Mouse (Mus musculus): ENCODE measurements around the gene S100a3.

Gene S100a3

DNA sequence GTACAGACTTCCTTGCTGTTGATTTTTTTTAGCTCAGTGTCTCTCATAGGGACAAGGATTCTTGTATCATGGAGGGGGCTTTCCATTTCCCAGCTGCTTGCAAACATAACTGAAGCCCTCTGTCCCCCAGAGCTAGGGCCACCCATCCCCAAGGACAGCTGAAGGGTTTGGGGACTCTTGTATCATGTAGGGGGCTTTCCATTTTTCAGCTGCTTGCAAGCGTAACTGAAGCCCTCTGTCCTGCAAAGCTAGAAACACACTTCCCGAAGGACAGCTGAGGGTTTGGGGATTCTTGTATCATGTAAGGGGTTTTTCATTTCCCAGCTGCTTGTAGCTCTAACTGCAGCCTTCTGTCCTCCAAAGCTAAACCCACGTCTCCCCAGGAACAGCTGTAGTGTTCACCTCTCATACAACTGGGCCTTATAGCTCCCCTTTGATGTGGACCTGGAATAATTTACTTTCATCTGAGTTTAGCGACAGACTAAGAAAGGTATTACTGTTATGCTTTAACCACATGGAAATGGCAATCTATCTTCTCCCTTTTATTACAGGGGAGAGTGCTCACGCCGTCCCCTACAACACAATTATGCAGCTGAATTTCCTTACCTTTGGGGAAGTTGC, at the start of gene S100a3:
Gene S100a3 (plus strand): TSS at position 571 of the 621 bp plus-strand sequence.
- DNase-seq (ENCODE audit: low spot score in 2 of 2), result no peak

DNA sequence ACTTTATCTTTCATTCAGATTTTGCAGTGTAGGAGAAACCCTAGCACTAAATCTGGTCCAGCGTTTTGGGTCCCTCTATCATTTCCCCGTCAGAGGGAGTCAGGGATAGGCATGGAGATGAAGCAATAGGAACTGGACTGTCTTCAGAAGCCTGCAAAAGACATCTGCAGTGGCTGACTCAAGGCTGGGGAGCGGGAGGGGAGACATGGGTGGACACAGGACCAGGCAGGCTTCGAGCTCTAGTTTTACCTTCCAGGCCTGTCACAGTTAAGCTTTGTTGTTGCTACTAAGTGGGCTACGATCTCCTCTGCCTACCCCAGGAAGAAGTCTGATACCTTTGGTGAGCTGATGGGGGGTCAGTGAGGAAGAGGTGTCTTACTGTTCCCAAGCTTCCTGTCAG, 48.1 kb upstream of the S100a3 start:
- DNase-seq (ENCODE audit: low spot score in 2 of 2), result no peak

DNA sequence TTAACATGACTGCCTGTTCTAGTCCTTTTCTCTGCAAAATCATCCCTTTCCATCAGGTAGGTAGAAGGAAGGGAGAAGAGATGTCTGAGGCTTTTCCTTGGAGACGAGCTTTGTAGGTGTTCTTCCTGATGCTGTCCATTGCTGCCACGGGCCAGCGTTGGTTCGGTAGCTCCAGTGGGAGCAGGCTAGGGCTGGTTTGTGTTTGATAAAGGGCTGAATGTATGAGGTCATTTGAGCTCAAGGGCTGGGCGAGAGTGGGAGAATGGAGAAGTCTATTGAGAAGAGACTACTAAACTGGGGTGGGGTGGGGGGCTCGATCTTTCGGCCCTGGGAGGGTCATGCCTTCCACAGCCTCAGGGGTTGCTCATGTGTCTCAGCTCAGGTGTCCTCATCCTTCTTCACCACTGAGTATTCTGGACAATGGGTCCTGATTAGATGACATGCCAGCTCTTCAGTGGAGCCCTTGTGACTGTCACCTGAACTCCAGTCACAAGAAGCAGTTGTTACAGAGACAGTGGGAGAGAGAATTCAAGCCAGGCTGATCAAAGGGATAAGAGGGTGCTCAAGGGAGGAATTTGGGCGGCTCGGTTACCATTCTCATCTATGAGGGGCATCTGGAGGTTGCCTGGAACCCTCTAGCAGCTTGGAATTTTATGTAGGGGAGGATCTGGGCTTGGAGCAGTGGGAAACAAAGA, 47.3 kb upstream of the S100a3 start:
- DNase-seq (ENCODE audit: low spot score in 2 of 2), result no peak

DNA sequence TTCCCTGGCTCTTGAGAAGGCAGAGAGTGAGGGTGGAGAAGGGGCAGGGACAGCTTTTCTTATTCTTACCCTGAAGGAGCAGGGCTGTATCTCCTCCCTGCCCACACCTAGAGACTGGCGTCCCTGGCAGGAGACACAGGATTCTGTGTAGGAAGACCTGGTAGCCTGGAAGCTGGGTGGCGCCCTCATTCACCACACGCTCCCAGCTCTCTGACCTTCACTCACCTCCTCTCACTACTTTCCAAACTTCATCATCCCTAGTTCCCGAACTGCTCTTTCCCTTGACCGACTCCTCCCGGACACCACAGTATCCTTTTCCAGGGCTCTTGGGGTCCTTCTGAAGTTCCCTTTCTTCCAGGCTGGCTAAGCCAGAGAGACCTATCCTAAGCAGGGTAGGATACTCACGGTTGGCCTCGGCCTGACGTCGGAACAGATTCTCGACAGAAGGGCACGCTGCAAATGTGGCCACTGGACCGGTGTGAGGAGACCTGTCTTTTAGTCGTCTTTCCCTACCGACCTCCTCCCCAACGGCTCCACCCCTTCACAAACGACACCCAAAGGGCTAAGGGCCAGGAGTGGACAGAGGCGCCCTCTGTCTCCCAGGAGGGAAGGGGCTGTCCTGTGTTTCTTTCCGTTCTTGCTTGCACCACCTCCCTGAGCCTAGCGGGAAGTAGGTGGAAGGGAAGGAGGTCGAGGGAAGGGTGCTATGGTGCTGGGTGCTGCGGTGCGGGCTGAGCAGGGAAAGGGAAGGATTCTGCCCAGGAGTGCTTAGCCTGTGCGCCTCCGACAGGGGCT, 46.4 kb upstream of the S100a3 start, which contains the start of the genes S100a1 and S100a13:
Gene S100a1 (minus strand): TSS at position 597 of the 795 bp plus-strand sequence.
Gene S100a13 (plus strand): TSS at position 640 of the 795 bp plus-strand sequence.
- peak; percentile 68 to 85 for DNase-seq (ENCODE audit: low spot score in 2 of 2)

DNA sequence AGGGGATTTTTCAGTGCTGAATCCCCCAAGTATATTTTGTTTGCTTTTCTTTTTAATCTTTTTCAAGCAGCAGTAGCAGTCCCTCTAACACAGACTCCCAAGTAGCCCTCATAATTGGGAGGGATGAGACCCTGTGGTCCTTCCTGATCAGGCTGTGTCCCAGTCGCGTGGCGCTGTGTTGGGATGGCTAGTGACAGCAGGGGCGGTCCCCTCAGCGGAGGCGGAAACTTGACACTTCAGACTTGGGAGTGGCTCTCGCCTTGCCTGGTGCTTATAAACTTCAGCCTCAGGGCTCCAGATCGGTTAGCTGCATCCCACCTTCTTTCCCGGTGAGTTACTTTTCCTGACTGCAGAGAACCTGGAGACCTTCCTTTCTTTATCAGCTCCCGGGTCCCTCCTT, 45.7 kb upstream of the S100a3 start:
- DNase-seq (ENCODE audit: low spot score in 2 of 2), result peak in 1 of 2 experiments; percentile 82

DNA sequence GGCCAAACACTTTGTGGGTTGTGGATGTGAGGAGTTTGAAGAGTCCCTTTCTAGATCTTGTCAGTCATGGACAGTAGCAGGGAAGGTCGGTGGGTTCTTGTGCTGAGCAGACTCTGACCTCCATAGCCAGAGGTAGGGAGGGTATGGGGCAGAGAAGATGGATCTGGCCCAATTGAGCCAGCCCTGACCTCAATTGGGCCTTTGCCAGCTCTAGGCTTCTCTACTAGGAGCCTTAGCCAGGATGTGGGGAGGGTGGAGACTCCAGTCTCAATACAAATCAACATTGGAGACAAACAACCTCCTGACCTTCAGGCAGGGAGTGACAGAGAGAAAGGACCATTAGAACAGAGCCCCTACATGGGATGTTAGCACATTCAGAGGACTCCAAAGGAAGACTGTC, 45.1 kb upstream of the S100a3 start:
- DNase-seq (ENCODE audit: low spot score in 2 of 2), result peak in 1 of 2 experiments; percentile 38

DNA sequence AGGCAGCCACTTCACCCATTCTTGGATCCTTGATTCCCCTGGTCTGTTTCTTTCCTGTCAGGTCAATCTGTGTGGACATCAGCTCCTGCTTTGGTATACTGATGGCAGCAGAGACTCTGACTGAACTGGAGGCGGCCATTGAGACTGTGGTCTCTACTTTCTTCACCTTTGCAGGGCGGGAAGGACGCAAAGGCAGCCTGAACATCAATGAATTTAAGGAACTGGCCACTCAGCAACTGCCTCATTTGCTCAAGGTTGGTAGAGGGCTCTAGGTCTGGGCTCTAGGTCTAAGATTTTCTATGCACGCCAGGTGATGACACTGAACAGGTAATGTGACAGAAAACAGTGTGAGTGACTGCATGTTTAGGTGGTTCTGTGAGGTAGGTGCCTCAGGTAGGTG, 44.6 kb upstream of the S100a3 start:
- no peak for DNase-seq (ENCODE audit: low spot score in 2 of 2)

DNA sequence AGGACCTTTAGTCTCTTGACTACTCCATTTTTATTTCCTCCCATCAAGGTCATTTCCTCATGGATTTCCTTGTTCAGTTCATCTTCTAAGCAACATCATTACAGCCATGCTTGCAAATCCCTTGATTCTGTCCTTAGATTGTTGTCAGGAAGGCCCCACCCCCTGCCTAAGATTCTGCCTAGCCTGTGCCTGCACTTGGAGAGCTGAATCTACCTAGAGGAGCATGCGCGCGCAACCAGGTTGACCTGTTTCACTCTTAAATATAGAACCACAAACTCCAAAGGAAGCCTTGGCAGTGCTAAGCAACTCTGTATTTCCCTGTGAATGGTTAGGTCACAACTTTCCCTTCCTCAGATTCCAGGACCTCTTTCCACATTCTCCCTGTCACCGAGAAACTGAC, 42.7 kb upstream of the S100a3 start:
- no peak for DNase-seq (ENCODE audit: low spot score in 2 of 2)

DNA sequence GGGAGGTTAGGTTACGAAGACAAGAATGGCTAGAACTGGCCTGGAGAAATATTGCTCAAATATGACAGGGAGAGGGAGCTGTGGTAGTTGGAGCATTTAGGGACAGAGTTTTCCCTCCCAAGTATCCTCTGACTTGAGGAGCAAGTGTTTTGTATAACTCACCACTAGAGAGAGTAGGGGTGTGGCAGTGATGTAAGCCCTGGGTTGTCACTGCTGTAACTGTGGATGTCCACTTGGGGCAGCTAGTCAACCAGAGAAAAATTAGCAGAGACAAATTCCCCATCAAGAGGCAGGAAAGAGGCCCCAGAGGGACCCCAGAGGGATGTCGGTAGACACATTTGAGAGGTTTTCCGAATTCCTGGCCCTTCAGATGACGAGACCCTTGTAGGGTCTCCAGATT, 35.0 kb upstream of the S100a3 start:
- DNase-seq (ENCODE audit: low spot score in 2 of 2), result peak in 1 of 2 experiments; percentile 62

DNA sequence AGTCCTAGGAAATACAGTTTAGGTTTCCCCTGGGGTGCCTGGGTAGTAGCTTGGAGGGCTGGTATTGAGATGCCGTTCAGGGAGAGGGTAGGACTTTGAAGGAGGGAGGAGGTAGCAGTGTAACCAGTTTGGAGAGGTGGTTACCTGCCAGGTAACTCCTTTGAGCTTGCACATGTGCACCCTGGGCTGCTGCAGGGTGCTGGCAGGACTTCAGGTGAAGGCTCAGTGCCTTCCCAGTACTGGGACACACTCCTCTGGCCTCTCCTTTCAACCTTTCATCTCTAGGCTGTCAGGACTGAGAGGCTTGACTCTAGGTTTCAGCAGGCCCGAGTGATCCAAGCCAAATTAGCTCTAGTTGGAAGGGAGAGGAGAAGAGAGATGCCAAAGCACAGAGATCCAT, 34.3 kb upstream of the S100a3 start:
- DNase-seq (ENCODE audit: low spot score in 2 of 2), result no peak

DNA sequence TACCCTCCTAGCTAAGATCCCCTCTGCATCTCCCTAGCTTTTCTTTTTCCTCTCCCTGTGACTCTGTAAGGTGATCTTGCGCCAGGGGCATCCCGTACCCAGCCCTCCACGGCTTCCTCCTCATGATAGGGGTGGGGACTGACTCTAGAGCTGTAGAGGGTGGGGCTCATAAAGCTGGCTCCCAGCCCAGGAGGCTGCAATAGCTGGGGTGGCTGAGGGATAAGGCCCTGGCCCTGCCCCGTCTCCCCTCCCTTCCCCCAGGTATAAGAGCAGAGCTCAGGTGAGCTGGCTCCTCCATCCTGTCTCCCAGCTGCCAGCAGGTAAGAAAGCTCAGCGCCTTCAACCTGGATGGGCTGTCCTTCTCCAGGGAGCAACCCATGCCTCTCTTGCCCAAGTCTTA, 33.8 kb upstream of the S100a3 start, which contains the start of gene S100a14:
Gene S100a14 (plus strand): TSS at position 277 of the 400 bp plus-strand sequence.
- DNase-seq (ENCODE audit: low spot score in 2 of 2), result peak; percentile 69 to 78

DNA sequence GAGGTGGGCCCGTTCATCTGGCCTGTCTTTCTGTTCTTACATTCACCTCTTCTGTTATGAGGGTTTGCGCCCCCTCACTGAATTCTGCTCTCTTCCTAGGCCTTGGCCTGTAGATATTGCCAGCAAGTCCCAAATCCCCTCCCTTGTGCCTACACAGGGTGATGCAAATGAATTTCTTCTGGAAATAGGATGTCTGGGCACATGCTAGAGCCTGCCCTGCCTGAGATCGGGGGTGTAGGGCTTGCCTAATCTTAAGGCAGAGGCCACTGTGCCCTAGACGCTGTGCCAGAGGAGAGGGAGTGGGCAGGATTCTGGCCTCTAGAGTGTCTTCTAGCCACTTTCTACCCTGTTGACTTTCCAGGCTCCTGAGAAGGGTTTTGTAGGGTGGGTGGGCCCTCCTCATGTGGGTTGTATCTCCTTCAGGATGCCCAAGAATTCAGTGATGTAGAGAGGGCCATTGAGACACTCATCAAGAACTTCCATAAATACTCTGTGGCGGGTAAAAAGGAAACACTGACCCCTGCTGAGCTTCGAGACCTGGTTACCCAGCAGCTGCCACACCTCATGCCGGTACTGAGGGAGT, 33.0 kb upstream of the S100a3 start:
- no peak for DNase-seq (ENCODE audit: low spot score in 2 of 2)

DNA sequence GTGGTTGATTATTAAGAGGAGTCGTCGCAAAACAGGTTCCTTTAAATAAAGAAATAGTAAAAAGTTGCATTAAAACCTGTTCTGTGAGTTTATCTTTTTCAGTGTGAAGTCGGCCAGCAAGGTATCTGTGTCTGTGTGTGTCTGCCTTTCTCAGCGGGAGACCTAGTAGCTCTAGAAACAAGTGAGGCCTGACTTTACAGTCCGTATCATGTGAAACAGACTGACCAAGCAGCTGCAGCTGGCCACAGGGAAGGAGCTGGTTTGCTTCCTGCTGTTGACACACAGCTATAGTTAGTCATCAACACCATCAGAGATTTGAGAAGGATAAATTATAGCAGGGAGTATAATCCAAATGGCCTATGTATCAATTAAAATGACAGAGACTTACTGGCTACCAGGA, 28.7 kb upstream of the S100a3 start:
- no peak for DNase-seq (ENCODE audit: low spot score in 2 of 2)

DNA sequence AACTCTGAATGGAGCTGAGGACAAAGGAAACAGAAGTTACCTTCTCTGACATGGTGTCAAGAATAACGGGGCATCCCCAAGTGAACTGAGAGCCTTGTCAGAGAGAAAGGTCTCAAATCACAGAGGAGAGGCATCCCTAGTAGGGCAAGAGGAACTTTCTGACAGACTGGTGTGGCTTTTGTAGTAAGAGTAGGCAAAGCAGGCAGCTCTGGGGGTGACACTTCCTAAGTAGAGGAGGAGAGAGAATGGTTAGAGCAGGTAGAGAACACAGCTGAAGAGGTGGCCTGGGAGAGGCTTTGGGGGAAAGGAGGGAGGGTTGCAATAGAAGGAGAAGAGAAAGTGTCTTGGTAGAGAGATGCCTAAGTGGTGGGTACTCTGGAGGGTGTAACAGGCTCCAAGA, 24.9 kb upstream of the S100a3 start:
- no peak for DNase-seq (ENCODE audit: low spot score in 2 of 2)

DNA sequence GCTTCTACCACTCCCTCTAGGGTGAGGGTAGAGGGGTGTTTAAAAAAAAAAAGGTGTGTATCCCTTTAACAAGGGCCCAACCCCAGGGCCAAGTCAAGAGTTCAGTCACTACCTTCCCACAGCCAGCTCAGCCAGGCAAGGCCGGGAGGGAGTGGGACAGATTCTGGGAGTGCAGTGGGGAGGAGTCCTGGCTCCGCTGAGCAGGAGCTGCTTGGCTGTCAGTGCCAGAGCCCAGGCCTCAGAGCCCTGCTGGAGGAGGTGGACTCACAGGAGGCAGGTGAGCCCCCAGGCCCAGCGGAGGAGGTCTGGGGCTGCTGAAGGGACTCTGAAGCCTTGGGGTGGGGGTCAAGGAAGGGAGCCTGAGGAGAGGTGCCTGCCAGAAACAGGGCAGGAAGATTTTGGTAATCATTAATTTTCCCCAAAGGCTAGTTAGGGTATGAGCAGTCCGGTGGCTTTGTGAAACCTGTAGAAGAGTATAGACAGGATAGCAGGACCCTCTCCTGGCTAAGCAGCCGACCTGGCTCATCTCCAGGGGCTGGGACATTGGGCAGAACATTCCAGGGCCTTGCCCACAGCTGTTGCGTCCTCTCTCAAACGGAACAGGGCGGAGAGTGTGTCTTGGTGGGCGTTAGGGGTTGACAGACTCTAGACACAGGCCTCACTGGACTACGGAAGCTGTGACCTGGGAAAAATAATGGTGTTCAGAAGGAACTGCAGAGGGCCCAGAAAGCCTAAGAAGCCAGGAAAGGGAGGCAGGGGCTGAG, 23.1 kb upstream of the S100a3 start, which contains the start of gene S100a16:
Gene S100a16 (plus strand): TSS at position 114 of the 764 bp plus-strand sequence.
- DNase-seq (ENCODE audit: low spot score in 2 of 2), result peak; percentile 73 to 87

DNA sequence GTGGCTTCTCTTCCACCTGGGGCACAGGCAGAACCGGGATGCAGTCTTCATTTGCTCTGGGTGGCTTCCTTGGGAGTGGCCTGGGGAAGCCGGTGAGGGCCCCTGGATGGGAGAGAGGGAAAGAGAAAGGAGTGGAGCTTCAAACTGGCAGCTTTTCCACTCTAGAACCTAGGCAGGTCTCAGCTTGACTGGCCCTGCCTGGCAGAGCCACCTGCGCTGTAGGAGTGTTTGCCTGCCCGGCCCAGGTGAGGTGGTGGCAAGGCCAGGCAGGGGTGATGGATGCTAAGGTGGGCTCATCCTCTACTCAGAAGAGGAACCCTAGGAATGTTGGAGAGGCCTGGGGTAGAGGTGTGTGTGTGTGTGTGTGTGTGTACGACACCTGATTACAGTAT, 22.5 kb upstream of the S100a3 start:
- peak in 1 of 2 experiments; percentile 54 for DNase-seq (ENCODE audit: low spot score in 2 of 2)

DNA sequence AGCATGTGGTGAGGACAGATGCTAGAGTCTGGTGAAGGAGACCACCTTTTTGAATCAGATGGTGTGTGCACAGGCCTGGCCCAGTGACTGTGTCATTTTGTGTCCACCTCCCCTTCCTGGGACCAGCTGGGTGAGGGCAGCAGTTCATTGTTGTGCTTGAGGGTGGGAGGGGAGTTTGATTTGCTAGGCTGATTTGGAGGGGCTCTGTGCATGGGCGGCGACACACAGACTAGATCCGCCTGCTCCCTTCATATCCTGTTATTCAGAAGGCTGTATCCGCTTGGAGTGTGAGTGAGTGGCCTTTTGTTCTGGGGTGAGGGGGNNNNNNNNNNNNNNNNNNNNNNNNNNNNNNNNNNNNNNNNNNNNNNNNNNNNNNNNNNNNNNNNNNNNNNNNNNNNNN, 19.5 kb upstream of the S100a3 start:
- no peak for DNase-seq (ENCODE audit: low spot score in 2 of 2)

DNA sequence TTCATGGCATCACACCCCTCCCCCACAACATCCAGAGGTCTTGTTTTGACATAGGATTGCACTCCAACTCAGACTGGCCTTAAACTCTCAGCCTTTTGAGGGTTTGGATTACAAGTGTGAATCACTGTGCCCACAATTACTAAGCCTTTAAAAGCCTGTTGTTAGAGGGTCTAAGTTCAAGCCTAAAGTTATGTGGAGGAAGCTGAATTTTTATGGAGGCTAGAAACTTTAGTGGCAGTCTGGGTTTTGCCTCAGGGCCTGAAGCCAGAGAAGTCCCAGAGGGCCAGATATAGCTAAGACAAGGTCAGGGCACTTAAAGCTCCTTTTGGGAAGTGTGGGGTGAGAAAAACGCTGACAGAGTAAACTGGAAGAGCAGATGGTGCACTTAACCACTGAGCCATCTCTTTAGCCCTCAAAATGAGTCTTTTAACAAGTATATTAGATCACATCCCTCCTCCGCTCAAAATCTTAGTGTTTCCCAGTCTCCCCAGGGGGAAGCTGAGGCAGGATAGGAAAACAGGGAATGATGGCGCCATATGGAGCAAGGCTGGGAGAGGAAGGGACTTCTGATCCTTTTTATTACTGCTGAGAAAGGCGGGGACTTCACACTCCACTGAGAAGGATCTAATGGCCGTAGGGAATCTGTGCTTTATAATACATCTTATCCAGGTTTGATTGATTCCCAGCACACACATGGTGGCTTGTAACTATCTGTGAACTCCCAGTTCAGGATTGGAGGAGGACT, 10.5 kb upstream of the S100a3 start:
- DNase-seq (ENCODE audit: low spot score in 2 of 2), result no peak

DNA sequence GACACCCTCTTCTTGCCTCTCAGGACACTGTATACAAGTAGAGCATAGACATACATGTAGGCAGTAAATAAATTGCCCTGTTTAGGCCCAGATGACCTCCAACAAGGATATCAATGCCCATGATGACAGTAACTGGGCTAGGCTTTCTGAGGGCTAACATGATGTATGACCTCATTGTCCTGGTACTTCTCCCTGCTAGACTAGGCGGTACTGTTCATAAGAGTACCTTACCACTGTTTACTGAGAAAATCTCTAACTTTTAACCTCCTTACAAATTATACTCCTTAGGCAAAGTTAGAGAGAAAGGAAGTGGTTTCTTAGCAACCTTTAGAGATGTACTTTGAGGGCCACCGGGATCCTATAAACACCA, 10.0 kb upstream of the S100a3 start:
- DNase-seq (ENCODE audit: low spot score in 2 of 2), result no peak

DNA sequence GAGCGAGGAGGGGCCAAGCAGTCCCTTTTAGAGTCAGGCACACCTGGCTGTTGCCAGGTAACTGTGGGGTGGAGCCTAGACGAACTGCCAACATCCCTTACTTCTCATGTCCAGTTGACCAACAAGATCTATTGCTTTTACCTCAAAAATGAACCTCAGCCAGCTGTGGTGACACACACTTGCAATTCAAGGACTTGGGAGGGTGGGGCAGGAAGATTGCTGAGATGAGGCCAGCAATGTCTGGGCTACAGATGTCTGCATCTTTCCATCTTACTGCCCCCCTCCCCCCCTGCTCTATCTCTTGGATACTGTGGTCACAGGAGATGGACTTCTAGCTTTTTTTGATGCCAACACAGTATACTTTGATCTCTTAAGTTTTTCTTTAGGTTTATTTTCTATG, 8.1 kb upstream of the S100a3 start:
- no peak for DNase-seq (ENCODE audit: low spot score in 2 of 2)

DNA sequence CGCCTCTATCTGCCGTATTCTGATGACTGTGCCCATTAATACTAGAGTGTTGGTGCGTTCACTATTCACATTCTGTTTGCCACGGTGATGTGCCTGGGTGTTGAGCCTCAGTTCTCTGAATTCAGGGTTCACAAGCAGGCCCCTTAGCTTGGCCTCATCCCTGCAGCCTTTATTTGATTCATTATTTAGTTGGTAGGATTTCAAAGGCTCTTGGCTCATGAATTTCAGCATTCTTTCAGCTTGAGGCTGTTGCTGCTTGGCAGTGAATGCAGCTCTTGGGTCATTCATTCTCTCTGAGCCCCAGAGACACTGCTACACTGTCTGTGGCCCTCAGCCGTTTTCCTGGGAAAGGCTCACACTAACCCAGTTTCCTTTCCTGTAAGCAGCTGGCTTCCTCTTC, 4.4 kb upstream of the S100a3 start:
- no peak for DNase-seq (ENCODE audit: low spot score in 2 of 2)

Measured in urinary bladder, postnatal 36 days (tissue).